Mouse (Mus musculus) limb, embryonic 12.5 days (tissue): ENCODE measurements at regions not wholly inside any gene's neighbourhood (a gene's known extent, or its start where the extent isn't known, plus 50 kb on each side); places are given as distances from the start of the nearest gene placed in this dataset.

Experiments
- ATAC-seq: fragments of 200-750 bp; cut with Nextera tagmentation; 2 replicates; pipeline ENCODE4 v1.8.0; 2017; ENCODE audit warnings: low read depth, moderate TSS enrichment; ENCODE audit not compliant: insufficient number of reproducible peaks, insufficient read depth, low FRiP score, low TSS enrichment
- H3K27ac ChIP-seq: fragments of 300-500 bp; sonication (generic); 2 replicates; pipeline ENCODE4 v1.5.1; 2016; ENCODE audit warnings: mild to moderate bottlenecking, moderate library complexity
- H3K27me3 ChIP-seq: fragments of 300-500 bp; sonication (generic); 2 replicates; pipeline ENCODE4 v1.6.1; 2016; ENCODE audit warnings: mild to moderate bottlenecking, moderate library complexity
- H3K36me3 ChIP-seq: fragments of 300-500 bp; sonication (generic); 2 replicates; pipeline ENCODE4 v1.6.1; 2016; ENCODE audit warnings: mild to moderate bottlenecking, moderate library complexity
- H3K4me1 ChIP-seq: fragments of 300-500 bp; sonication (generic); replicated peaks from 2 replicates; pipeline ENCODE4 v1.6.1; 2016
- H3K4me2 ChIP-seq: fragments of 300-500 bp; sonication (generic); 2 replicates; pipeline ENCODE4 v1.6.1; 2016; ENCODE audit warnings: mild to moderate bottlenecking, moderate library complexity
- H3K4me3 ChIP-seq: fragments of 300-500 bp; sonication (generic); replicated peaks from 2 replicates; pipeline ENCODE4 v1.5.1; 2016; ENCODE audit warnings: mild to moderate bottlenecking
- H3K9ac ChIP-seq: fragments of 300-500 bp; sonication (generic); replicated peaks from 2 replicates; pipeline ENCODE4 v1.6.1; 2016; ENCODE audit warnings: mild to moderate bottlenecking, moderate library complexity
- H3K9me3 ChIP-seq: fragments of 300-500 bp; sonication (generic); 2 replicates; pipeline ENCODE4 v1.6.1; 2016; ENCODE audit warnings: mild to moderate bottlenecking, moderate library complexity
- WGBS: fragments of 180-500 bp; shearing (Covaris S2); methylation state at CpG from one replicate; pipeline ENCODE4 v1.1.7; 2016; 5-methylcytosine and 5-hydroxymethylcytosine counted together

GRCm38 (mm10) chr19:21170785-21171184, 101.3 kb upstream of the Zfand5 start:
- Histone ChIP-seq H3K27me3 (no peaks in the 10 kb centered on the region), H3K4me2 (no peak overlapping the region)
- ATAC-seq: no peak

GRCm38 (mm10) chr19:21166939-21167338, 105.1 kb upstream of the Zfand5 start:
- H3K27ac ChIP-seq: no peak overlapping the region
- 63% methylated on average over 4 of the region's 4 CpGs for WGBS
- no peak overlapping the region for H3K9ac ChIP-seq
- no peaks in the 10 kb centered on the region for H3K36me3 ChIP-seq
- H3K27me3 ChIP-seq: no peaks in the 10 kb centered on the region
- ATAC-seq: no peak
- H3K4me2 ChIP-seq: no peak overlapping the region
- no peaks in the 10 kb centered on the region for H3K9me3 ChIP-seq
- no peak overlapping the region for H3K4me3 ChIP-seq
- H3K4me1 ChIP-seq: peaks cover 17% of the 10 kb centered on the region

More at GRCm38 (mm10) chr19:21170785-21171184, 101.3 kb upstream of the Zfand5 start:
- Histone ChIP-seq H3K4me1 (peaks cover 15% of the 10 kb centered on the region), H3K4me3 (no peak overlapping the region), H3K9me3 (no peaks in the 10 kb centered on the region), H3K9ac (no peak overlapping the region), H3K27ac (no peak overlapping the region), H3K36me3 (no peaks in the 10 kb centered on the region)
- 36% methylated on average over 2 of the region's 2 CpGs for WGBS

- Histone ChIP-seq H3K27ac (peak overlapping the region; percentile 24; the same call in 1 of the 2 replicates), H3K9me3 (no peaks in the 10 kb centered on the region), H3K36me3 (no peaks in the 10 kb centered on the region), H3K4me2 (no peak overlapping the region), H3K4me1 (peaks cover 17% of the 10 kb centered on the region), H3K4me3 (no peak overlapping the region), H3K27me3 (no peaks in the 10 kb centered on the region), H3K9ac (no peak overlapping the region)
- ATAC-seq: no peak
- WGBS: 70% methylated on average over 5 of the region's 5 CpGs
Observed at GRCm38 (mm10) chr19:21166465-21166860, 105.6 kb upstream of the Zfand5 start.

GRCm38 (mm10) chr19:21165763-21166464, 106.2 kb upstream of the Zfand5 start:
- H3K27me3 ChIP-seq: no peaks in the 10 kb centered on the region
- peak overlapping the region; percentile 30 for H3K4me2 ChIP-seq
- 44% methylated on average over 10 of the region's 10 CpGs for whole genome bisulfite sequencing
- H3K4me3 ChIP-seq: no peak overlapping the region
- ATAC-seq: no peak
- no peaks in the 10 kb centered on the region for H3K36me3 ChIP-seq
- H3K9ac ChIP-seq: no peak overlapping the region
- H3K9me3 ChIP-seq: no peaks in the 10 kb centered on the region
- peak overlapping the region; percentile 26; the same call in 1 of the 2 replicates for H3K27ac ChIP-seq
- H3K4me1 ChIP-seq: peaks cover 17% of the 10 kb centered on the region

- Histone ChIP-seq H3K27me3 (no peaks in the 10 kb centered on the region), H3K9me3 (no peaks in the 10 kb centered on the region), H3K4me2 (no peak overlapping the region), H3K4me1 (peaks cover 17% of the 10 kb centered on the region), H3K36me3 (no peaks in the 10 kb centered on the region), H3K9ac (no peak overlapping the region), H3K4me3 (no peak overlapping the region), H3K27ac (no peak overlapping the region)
- no peak for ATAC-seq
- 92% methylated on average over 2 of the region's 2 CpGs for WGBS
Observed at GRCm38 (mm10) chr19:21163978-21164377, 108.1 kb upstream of the Zfand5 start.

- H3K9ac ChIP-seq: no peak overlapping the region
- H3K9me3 ChIP-seq: no peaks in the 10 kb centered on the region
- H3K27me3 ChIP-seq: no peaks in the 10 kb centered on the region
- H3K4me3 ChIP-seq: no peak overlapping the region
- H3K27ac ChIP-seq: no peak overlapping the region
- H3K36me3 ChIP-seq: no peaks in the 10 kb centered on the region
- 0 out of 2 replicates have a peak, but pooled peaks cover 4% of the 10 kb centered on the region for H3K4me1 ChIP-seq
- WGBS: 36% methylated on average over 4 of the region's 4 CpGs
- no peak overlapping the region for H3K4me2 ChIP-seq
- ATAC-seq: no peak
Observed at GRCm38 (mm10) chr19:21160946-21161345, 111.1 kb upstream of the Zfand5 start.

- Histone ChIP-seq H3K27me3 (no peaks in the 10 kb centered on the region), H3K4me2 (no peak overlapping the region), H3K27ac (no peak overlapping the region), H3K36me3 (no peaks in the 10 kb centered on the region), H3K9ac (no peak overlapping the region), H3K4me3 (no peak overlapping the region), H3K4me1 (no peaks in the 10 kb centered on the region), H3K9me3 (no peaks in the 10 kb centered on the region)
- no peak for ATAC-seq
- WGBS: 66% methylated on average over 8 of the region's 8 CpGs
Observed at GRCm38 (mm10) chr19:21159189-21160137, 112.6 kb upstream of the Zfand5 start.

GRCm38 (mm10) chr19:21154162-21154561, 117.9 kb upstream of the Zfand5 start:
- H3K27ac ChIP-seq: no peak overlapping the region
- WGBS: 67% methylated on average over 1 of the region's 1 CpGs
- no peaks in the 10 kb centered on the region for H3K4me1 ChIP-seq
- H3K4me3 ChIP-seq: no peak overlapping the region
- no peak for ATAC-seq
- no peaks in the 10 kb centered on the region for H3K36me3 ChIP-seq
- no peaks in the 10 kb centered on the region for H3K9me3 ChIP-seq
- no peak overlapping the region for H3K4me2 ChIP-seq
- H3K27me3 ChIP-seq: no peaks in the 10 kb centered on the region
- H3K9ac ChIP-seq: no peak overlapping the region

- H3K4me3 ChIP-seq: no peak overlapping the region
- no peak overlapping the region for H3K9ac ChIP-seq
- no peak overlapping the region for H3K27ac ChIP-seq
- WGBS: 75% methylated on average over 3 of the region's 3 CpGs
- H3K36me3 ChIP-seq: no peaks in the 10 kb centered on the region
- ATAC-seq: no peak
- no peaks in the 10 kb centered on the region for H3K4me1 ChIP-seq
- no peaks in the 10 kb centered on the region for H3K9me3 ChIP-seq
- no peaks in the 10 kb centered on the region for H3K27me3 ChIP-seq
- H3K4me2 ChIP-seq: no peak overlapping the region
Observed at GRCm38 (mm10) chr19:21152027-21152426, 120.1 kb upstream of the Zfand5 start.

GRCm38 (mm10) chr19:21150849-21151248, 121.2 kb upstream of the Zfand5 start:
- no peak for ATAC-seq
- Histone ChIP-seq H3K36me3 (no peaks in the 10 kb centered on the region), H3K4me2 (no peak overlapping the region), H3K9ac (no peak overlapping the region), H3K9me3 (no peaks in the 10 kb centered on the region), H3K27ac (no peak overlapping the region), H3K4me1 (no peaks in the 10 kb centered on the region), H3K27me3 (no peaks in the 10 kb centered on the region), H3K4me3 (no peak overlapping the region)
- WGBS: 84% methylated on average over 3 of the region's 3 CpGs

GRCm38 (mm10) chr19:21150241-21150640, 121.8 kb upstream of the Zfand5 start:
- H3K27me3 ChIP-seq: no peaks in the 10 kb centered on the region
- no peak for ATAC-seq
- H3K4me1 ChIP-seq: no peaks in the 10 kb centered on the region
- H3K4me2 ChIP-seq: no peak overlapping the region
- 91% methylated on average over 1 of the region's 1 CpGs for WGBS
- no peak overlapping the region for H3K9ac ChIP-seq
- H3K9me3 ChIP-seq: no peaks in the 10 kb centered on the region
- no peak overlapping the region for H3K27ac ChIP-seq
- no peaks in the 10 kb centered on the region for H3K36me3 ChIP-seq
- no peak overlapping the region for H3K4me3 ChIP-seq
